Mouse (Mus musculus): ENCODE measurements around the gene Parp4.

Parp4 gene

DNA sequence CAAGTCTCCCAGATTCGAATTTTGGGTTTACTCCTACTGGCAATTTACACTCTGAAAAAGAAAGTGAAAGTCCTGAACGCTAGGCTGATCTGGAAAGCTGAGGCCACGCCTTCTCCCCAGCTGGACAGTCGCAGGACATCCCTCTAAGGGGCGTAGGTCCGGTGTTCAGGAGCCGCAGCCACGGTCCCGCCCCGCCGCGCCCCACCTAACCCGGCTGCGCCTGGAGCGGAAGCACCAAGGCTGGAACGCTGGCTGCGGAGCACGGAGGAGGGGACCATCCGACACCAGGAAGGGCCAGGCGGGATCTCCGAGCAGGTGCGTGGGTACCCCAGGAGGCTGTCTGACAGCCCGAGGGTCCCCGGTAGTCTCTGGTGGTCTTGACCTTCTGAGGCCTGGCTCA is at the start of gene Parp4, which contains the start of gene Cenpj:
Gene Parp4, plus strand, starts transcription at position 204 of the 400 bp plus-strand sequence.
Gene Cenpj, minus strand, starts transcription at position 10 of the 400 bp plus-strand sequence.
- peak in 1 of 2 experiments; percentile 30 for DNase-seq (ENCODE audit: low spot score in 2 of 2)

DNA sequence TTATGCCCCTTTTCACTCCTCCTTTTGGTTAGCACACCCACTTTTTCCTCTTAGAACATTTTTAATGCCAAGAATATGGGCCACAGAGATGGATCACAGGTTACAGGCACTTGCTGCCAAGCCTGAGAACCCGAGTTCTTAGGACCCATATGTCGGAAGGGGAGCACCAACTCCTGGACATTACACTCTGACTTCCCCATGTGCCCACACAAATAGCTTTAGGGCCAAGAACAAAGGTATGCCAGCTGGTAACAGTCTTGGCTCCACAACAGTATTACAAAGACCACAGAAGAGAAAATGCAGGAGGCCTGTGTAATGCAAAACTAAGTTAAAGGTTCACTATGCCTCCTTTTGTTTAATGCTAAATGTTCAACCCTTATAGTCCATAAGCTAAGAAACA is 44.6 kb upstream of the Parp4 start:
- DNase-seq (ENCODE audit: low spot score in 2 of 2): no peak

DNA sequence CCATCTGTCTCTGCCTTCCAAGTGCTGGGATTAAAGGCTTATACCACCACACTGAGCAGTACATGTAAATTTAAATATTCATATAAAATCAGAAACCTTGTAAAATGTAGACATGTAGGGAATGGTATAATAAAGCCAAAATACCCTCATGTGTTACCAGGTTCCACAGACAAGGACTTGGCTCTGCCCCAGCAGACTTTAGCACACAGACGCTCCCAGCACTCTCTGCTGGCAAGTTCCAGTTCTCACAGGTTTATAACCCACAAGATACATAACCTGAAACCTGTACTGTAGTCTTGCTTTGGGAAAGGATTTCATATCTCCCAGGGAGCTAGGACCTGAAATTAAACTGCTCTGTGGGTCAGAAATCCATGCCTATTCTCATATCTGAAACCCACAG is 30.5 kb upstream of the Parp4 start:
- DNase-seq (ENCODE audit: low spot score in 2 of 2): no peak

DNA sequence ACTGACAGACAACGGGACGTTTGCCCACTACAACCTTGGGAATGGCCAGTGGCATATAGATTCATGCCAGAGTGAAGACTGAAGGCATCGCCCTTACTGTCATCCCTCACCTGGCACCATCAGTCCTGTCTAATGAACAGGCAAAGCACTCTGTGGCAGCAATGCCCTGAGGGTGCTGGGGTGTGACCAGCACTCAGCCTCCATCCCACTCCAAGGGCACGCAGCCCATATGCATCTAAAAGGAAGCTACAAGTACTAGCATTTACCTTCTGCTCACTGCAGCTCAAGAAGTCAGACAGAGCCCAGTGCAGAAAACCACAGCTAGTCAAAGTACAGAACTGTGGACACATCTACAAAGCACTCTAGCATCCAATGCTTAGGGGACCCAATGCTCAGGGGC is 29.9 kb upstream of the Parp4 start:
- no peak for DNase-seq (ENCODE audit: low spot score in 2 of 2)

DNA sequence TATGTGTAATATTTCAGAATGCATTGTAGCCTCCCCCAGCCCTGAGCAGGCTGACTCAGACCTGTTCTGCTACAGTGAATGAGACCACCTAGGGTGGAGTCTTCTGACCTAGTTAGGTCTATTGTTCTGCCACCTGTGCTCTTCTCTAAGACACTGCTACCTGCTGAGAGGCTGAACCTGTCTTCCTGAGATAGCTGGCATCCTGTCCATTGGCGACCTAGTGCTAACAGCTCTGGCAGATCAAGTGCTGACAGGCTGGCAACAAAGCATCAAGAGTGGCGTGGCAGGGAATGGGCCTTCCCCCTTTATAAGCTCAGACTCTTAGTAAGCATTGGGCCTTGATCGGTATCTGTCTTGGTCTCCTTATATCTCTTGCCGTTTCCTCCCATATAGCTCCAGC is 24.5 kb upstream of the Parp4 start:
- no peak for DNase-seq (ENCODE audit: low spot score in 2 of 2)

DNA sequence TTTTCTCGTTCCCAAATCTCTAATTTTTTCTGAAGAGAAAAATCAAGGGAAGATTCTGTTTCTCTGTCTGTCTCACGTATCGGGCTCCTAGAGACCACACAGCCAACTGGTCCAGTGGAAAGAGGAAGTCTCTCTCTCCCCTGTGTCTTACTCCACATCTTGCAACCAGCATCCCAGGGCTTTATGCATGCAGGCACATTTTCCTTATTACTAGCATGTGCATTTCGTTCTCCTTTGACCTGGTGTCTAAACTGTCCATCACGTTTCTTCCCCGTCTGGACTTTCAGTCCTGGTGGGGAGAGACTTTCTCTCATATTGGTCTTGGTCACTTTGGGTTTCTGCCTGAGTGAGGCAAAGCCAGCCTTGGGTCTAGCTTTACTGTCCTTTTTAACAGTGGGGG is 22.5 kb upstream of the Parp4 start:
- no peak for DNase-seq (ENCODE audit: low spot score in 2 of 2)

DNA sequence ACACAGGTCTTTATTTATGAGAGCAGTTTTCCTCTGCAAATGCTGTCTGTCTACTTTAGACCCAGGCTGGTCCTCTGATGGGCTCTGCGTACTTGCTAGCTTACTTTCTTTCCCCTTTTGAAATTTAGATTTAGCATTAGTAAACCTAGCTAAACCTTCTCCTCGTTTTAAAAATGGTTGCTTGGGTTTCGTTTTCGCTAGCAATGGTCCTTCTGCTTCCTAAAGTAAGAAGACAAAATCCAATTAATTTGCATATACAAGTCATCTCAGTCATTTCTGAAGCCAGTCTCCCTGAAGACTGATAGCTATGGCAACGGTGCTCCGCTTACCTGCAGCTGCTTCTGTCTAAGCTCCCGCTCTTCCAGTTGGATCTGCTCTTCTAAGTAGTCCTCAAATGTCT is 22.1 kb upstream of the Parp4 start:
- no peak for DNase-seq (ENCODE audit: low spot score in 2 of 2)

DNA sequence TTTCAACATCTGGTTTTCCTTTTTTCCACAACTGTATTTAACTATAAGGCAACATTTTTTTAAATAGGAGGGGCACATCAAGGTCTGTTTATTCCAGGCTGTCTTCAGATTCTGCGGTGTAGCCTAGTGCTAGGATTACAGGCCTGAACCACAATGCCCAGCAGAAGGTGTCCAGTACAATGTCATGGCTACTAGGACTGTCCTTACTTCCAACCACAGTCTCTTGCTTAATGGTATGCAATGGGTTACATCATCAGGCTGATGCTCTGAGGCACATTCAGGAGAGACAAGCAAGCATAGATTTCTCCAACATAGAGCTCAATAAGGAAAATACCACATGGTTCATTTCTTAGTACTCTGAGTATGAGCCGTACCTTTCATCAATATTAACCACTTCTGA is 20.7 kb upstream of the Parp4 start:
- DNase-seq (ENCODE audit: low spot score in 2 of 2): no peak

DNA sequence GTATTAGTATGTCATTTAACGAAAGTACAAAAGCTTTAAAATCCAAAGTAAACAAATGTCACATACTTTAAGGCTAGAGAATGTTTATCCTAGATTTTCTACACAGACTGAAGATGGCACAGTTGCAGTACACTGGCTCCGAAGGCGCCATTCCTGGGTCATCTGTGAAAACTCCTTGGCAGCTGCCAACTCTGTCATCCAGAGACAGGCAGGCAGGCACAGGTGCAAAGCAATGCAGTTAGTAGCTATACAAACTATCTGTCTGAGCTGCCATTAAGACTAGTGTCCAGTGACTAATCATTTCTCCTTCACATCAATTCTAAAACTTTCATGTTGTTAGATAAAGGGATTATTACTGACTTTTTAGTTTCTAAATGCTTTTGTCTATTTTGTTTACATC is 16.3 kb upstream of the Parp4 start:
- no peak for DNase-seq (ENCODE audit: low spot score in 2 of 2)

DNA sequence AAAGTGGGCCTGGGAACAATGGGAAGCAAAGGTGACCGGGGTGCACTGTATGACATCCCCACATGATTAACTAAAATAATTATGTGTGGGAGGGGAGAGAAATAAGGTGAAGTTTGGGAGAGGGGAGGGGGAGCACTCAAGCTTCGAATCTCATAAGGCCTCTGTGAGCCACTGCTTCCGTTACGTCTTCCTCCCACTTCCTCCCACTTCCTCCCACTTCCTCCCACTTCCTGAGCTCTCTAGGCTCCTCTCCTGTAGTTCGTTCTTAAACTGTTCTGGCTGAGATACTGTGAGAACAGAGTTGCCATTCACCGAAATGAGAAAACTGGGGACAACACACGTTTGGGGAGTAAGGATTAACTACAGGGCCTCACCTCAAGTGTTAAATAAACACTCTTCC is 7.9 kb upstream of the Parp4 start:
- DNase-seq (ENCODE audit: low spot score in 2 of 2): no peak

DNA sequence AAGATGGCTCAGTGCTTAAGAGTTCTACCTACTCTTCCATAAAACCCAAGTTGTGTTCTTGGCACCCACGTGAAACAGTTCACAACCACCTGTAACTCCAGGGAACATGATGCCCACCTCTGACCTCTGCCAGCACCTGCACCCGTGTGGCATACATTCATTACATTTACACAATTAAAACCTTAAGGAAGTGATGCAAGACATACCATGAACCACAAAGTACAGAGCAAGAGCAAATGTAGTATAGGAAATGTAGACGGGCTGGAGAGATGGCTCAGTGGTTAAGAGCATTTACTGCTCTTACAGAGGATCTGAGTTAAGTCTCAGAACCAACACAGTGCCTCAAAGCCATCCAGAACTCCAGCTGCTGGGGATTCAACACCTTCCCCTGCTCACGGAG is 6.4 kb upstream of the Parp4 start:
- DNase-seq (ENCODE audit: low spot score in 2 of 2): no peak

DNA sequence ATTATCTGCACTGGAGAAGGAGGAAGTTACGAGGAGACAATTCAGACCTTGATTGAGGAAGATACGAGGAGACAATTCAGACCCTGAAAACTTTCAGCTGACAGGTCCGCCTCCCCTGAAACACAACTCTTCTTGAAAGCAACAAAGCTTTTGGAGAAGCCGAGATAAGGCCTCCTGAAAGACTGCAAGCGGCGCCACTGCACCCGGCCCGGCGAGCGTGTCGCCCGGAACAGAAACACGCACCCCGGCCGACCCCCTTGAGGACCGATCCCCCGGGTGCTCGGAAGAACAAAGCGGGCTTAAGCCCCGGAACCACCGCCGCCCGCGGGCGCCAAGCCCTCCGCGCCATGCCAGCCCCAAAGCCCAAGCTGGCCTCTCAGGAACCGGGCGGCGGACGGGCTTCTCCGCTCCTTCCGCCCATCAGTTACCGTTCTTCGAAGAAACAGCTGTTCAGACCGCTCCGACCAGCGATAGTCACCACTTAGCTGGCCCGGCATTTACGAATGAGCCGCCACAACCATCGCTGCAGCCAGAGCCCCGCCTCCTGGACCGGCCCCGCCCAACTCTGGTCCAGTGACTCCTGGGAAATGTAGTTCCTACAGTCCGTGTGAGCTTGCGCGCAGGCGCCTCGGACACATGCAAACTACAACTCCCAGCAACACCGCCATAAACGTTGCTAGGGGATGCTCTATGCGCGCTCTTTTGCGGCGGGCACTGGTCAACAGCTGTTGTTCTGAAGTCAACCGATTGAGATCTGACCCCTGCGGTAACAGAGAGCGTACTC is 3.9 kb upstream of the Parp4 start:
- peak; percentile 84 to 93 for DNase-seq (ENCODE audit: low spot score in 2 of 2)

DNA sequence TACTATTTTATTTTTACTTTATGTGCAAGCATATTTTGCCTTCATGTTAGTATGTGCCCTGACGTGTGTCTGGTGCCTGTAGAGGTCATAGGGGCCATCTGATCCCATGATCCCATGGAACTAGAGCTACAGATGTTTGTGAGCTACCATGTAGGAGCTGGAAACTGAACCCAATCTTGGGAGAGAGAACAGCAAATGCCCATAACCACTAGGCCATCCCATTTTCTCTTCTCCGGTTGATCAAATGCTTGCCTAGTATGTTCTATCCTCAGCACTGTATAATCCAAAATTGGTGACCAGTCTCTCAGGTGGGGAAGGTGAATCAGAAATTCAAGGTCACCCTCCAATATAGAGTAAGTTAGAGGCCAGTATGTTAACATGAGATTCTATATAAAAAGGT is 2.9 kb upstream of the Parp4 start:
- no peak for DNase-seq (ENCODE audit: low spot score in 2 of 2)

DNA sequence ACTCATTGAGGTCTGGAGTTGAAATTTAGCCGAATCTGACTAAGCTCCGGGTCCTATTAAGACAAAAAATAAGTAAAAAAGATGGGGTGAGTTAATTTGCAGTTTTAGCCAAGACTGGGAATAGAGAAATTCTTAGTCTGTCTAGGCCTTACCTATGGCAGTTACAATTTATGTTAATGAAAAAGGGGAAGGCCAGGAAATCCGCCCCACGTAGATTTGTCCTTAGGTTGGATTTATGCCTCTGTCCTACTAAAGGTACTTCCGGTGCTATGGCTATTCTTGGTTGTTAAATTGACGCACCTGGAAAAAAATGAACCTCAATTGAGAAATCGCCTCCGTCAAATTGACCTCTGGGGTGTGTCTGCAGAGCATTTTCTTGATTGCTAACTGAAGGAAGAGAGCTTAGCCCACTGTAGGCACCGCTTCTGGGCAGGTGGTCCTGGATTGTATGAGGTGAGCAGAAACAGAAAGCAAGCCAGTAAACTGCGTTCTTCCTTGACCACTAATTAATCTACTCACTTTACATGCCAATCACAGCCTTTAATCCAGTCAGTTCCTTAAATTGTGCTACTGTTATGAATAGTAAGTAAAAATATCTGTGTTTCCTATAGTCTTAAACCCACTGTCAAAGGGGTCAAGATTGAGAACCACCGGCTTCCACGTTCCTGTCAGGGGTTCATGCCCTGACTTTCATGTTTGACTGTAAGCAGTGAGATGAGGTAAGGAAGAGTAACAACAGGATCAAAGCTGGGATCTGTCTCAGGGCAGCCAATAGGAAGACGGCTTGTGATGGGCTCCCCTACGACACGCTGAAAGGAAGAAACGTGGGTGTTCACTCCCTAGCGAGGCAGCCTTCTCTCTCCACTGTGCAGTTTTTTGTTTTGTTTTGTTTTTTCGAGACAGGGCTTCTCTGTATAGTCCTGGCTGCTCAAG is 816 bp downstream of the Parp4 start:
- DNase-seq (ENCODE audit: low spot score in 2 of 2): no peak

DNA sequence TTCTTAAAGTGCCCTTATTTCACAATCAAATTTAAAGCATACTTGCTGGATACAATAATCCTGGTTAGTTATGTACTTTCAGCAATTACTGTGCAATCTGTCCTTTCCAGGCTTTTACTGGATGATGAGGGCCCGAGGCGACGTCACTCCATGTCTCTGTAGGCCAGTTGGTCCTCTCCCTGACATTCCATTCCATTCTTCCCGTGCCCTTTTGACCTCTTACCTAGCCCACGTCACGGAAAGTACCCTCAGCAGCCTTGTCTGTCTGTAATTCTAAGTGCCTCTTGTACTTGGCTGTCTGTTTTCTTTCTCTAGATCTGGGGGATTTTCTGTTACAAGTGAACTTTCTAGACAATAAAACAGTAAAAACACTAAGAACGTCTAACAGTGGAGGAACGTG is 3.6 kb downstream of the Parp4 start:
- no peak for DNase-seq (ENCODE audit: low spot score in 2 of 2)

DNA sequence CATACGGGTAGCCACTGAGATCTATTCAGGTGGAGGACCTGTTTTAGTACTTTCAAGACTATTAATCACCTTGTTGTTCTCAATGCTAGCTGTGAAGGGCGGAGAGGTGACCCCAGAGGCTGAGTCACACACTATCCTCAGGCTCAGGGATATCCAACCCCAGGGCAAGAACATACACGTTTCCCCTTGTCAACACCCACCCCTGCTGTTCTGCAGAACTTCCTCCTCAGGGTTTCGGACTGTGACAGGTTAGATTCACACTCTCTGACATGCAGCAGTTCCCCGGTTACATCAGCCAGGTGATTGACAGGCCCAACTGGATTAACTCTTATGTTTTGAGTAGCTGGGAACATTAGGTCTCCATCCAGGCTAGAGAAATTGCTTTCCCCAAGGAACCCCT is 5.7 kb downstream of the Parp4 start:
- DNase-seq (ENCODE audit: low spot score in 2 of 2): no peak

DNA sequence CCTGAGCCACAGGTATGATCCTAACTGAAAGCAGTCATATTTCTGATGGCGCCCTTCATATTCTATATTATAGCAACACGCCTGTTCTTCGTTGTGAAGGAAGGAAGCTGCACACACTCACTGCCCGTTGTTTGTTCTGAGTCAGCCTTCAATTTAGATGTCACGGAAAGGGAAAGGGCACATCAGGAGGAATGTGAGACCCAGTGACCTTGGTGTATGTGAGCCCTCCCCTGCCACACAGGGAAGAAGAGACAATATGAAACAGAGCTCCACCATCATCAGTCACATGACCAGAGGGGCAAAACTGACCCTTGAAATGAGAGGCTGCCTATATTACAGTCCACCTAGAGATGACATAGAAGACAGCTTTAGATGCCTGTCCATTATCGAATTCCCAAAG is 6.9 kb downstream of the Parp4 start:
- DNase-seq (ENCODE audit: low spot score in 2 of 2): no peak

DNA sequence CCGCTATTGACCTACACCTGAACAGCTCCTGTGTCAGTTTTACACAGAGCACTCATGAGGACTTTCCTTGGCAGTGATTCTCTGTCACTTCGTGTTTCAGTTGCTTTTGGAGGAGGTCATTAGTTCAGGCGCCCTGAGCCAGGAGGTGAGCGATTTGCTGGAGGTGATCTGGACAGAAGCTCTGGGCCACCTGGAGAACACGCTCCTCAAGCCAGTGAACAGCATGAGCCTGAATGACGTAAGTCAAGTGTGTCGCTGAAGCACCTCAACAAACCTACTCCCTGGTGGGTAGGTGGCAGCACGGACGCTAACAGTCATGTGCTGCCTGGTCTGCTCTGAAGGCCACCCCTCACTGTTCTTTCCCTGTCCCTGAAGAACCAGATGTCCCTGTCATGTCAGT is 16.8 kb downstream of the Parp4 start:
- DNase-seq (ENCODE audit: low spot score in 2 of 2): no peak

DNA sequence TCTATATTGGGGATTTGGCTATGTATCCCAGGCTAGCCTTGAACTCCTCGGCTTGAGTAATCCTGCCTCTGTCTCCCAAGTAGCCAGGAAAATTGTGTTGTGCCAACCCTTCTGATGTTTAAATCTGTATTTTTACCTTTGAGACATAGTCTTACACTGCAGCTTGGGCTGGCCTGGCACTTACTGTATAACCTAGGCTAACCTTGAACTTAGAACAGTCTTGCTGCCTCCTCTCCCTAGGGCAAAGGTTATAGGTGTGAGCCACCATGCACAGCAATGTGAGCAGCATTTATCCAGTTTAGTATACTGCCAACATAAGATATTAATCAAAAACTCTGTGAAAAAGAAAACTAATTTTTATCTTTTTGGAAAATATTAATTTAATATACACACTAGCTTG is 19.4 kb downstream of the Parp4 start:
- no peak for DNase-seq (ENCODE audit: low spot score in 2 of 2)

DNA sequence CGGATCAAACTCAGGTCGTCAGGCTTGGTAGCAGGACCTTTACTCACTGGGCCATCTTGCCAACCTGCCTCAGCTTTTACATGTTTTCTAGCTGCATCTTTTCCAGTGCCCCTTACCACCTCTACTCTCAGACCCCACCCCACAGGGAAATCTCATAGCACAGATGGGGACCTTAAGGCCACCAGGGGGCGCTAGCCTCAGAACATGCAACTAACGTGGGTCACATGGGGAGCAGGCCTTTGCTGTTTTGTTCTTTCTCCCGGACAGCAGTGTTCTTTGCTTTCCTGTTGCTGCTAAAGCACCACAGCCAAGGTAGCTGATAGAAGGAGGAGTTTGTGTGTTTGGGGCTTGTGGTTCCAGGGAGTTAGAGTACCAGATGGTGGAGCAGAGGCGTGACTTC is 23.3 kb downstream of the Parp4 start:
- peak in 1 of 2 experiments; percentile 33 for DNase-seq (ENCODE audit: low spot score in 2 of 2)

DNA sequence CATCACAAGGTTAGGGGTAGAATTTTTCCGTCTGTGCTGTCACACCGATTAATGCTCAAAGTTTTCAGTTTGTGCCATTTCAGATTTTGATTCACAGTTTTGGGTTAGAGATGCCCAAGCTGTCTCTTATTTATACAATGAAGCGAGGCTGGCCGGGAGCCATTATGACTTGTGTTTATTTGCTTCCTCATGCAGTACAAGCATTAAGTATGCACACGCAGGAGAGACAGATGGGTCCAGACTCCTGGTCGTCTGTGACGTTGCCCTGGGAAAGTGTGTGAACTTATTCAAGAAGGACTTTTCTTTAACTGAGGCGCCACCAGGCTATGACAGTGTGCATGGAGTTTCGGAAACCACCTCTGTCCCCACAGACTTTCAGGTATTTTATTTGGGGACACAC is 26.6 kb downstream of the Parp4 start:
- DNase-seq (ENCODE audit: low spot score in 2 of 2): no peak

DNA sequence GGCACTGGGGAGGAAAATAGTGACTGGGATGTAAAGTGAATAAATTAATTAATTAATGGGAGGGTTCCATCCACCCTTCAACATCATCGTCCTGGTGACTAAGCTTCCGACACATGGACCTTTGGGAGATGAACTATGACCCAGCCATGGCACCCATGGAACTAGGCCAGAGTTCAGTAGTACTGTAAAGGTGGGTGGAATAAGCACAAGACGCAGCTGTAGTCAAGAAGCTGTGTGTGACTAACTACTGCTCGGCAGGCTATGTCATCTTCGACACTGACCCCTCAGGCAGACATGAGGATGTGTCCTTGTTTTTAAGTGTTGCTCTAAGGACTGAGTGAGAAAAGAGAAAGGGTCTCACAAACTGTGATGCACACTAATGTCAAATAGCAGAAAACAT is 29.0 kb downstream of the Parp4 start:
- no peak for DNase-seq (ENCODE audit: low spot score in 2 of 2)

DNA sequence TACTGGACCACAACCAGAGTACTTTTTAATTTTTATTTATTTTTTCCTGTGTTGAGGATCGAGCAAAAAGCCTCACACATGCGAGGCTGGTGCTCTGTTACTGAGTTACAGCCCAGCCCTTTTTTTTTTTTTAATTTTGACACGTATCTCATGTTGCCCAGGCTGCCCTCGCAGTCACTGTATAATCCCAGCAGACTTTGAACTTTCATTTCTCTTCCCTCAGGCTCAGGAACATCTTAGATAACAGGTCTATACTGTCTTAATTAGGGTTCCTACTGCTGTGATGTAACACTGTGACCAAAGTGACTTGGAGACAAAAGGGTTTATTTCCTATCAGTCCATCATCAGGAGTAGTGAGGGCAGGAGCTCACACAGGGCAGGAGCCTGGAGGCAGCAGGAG is 29.7 kb downstream of the Parp4 start:
- no peak for DNase-seq (ENCODE audit: low spot score in 2 of 2)

All from cerebellum, postnatal 4 days (tissue).